Mouse (Mus musculus) embryonic fibroblast, embryonic 13.5 days (primary cell): ENCODE data around the gene Nalcn. TPM values are rescaled to one million over a fixed set of nuclear protein-coding genes. Genes with fewer than 3 reads are reported as not detected.

Source experiments
- H3K27ac ChIP-seq: 2 replicates; pipeline ENCODE4 v1.5.1; 2012; ENCODE audit warnings: low read length, control low read depth, inconsistent platforms; ENCODE audit not compliant: insufficient read depth
- H3K4me1 ChIP-seq: 2 replicates; pipeline ENCODE4 v1.6.1; 2011; ENCODE audit warnings: low read length; ENCODE audit not compliant: control insufficient read depth, insufficient read depth
- H3K4me3 ChIP-seq: 2 replicates; pipeline ENCODE4 v1.5.1; 2011; ENCODE audit warnings: mild to moderate bottlenecking, control low read depth, low read length; ENCODE audit not compliant: insufficient read depth
- CTCF ChIP-seq: IDR thresholded peaks from 2 replicates; pipeline ENCODE4 v1.5.1; 2011; ENCODE audit warnings: mild to moderate bottlenecking, control low read depth, low read length, moderate library complexity, borderline replicate concordance; ENCODE audit not compliant: insufficient read depth
- POLR2A ChIP-seq: IDR thresholded peaks from 2 replicates; pipeline ENCODE4 v1.6.1; 2011; ENCODE audit warnings: low read depth, mild to moderate bottlenecking, control low read depth, low read length, moderate library complexity
- polyA plus RNA-seq: library from polyadenylated mRNA; stranded (reverse); fragments of >200 nt; gene quantifications from 2 replicates; pipeline ENCODE4 v1.2.4, GENCODE M21; 2011; ENCODE audit warnings: low read depth; ENCODE audit not compliant: missing spikeins, insufficient read length

The Nalcn gene
- polyA plus RNA-seq, 1 experiment = 0.74 TPM

GRCm38 (mm10) chr14:123529143-123529542, 97.8 kb downstream of the Nalcn start:
- TF ChIP-seq CTCF (no peak), POLR2A (no peak)
- Histone ChIP-seq H3K4me1 (peaks cover 7% of the 10 kb centered on the region), H3K27ac (peak overlapping the region; percentile 94), H3K4me3 (no peak overlapping the region)

- no peaks in the 10 kb centered on the region for H3K4me1 ChIP-seq
- H3K27ac ChIP-seq = no peak overlapping the region
- no peak overlapping the region for H3K4me3 ChIP-seq
- TF ChIP-seq CTCF (no peak), POLR2A (no peak)
These were observed 113.4 kb downstream of the Nalcn start for GRCm38 (mm10) chr14:123513376-123514141.

DNA sequence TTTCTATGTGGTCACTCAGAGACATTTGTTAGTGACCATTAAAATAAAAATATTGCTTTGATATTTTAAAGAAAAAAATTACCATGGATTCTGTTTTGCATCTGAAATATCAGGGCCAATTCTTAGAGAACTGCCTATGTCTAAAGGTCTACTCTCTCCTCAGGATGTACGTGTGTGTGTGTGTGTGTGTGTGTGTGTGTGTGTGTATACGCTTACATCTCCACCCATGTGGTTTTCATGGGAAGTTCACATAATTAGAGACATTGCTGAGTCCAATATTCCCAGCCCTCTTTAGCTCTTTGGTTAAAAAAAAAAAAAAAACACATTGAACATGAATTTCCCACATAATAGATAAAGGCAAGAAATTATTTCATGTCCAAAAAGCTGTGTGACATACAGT, 114.0 kb downstream of the Nalcn start:
- H3K4me3 ChIP-seq = no peak overlapping the region
- no peak for TF ChIP-seq POLR2A
- H3K27ac ChIP-seq = no peak overlapping the region
- H3K4me1 ChIP-seq = no peaks in the 10 kb centered on the region

DNA sequence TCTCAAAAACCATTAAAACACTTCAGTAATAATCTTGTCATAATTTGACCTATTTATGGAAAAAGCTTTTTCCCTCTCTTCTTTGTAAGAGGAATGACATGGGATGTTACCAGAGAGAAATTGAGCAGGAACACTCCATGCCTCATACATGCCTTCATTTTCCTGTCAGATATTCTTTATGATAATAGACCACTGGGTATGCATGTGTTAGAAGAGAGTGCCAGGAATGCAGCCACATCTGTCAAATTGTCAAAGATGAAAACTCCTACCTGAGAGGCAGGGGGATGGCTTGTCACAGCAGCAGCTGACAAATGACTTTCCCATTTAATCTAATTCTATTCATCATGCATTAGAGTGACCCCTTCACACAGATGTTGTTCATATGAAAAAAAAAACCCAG, 131.4 kb downstream of the Nalcn start:
- no peak overlapping the region for H3K27ac ChIP-seq
- H3K4me1 ChIP-seq = no peaks in the 10 kb centered on the region
- H3K4me3 ChIP-seq = no peak overlapping the region
- TF ChIP-seq CTCF (no peak), POLR2A (no peak)

DNA sequence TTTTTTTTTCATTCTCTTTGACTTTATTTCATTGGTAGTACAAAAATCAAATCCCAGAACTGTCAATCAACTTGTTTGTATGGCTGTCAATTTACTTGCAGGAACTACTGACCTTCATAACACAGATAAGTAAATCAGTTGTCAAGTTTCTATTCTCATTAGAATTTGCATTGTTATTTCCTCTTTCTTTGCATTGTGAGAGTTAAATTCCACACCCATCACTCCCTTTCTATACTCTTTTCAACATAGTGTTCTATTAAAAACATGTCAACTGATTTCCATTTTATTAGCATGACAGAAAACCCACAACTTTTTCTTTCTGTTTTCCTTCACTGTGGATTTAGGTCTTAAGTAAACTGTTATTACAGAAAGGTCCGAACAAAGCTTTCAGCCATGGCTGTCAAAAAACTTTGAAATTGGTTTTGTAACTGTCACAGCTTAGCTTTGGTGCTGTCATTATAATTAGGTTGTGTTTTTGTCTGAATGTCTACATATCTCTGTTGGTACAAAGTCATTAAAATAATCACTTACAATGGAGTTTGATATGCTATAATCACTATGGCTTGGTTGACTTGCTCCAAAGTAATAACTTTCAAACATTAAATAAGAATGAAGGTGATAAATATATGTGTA, 138.3 kb downstream of the Nalcn start:
- no peak overlapping the region for H3K4me3 ChIP-seq
- no peak overlapping the region for H3K27ac ChIP-seq
- no peaks in the 10 kb centered on the region for H3K4me1 ChIP-seq
- TF ChIP-seq CTCF (no peak), POLR2A (no peak)

GRCm38 (mm10) chr14:123462026-123462425, 164.9 kb downstream of the Nalcn start:
- Histone ChIP-seq H3K27ac (no peak overlapping the region), H3K4me1 (no peaks in the 10 kb centered on the region), H3K4me3 (no peak overlapping the region)
- TF ChIP-seq POLR2A = no peak
- no peak for TF ChIP-seq CTCF

DNA sequence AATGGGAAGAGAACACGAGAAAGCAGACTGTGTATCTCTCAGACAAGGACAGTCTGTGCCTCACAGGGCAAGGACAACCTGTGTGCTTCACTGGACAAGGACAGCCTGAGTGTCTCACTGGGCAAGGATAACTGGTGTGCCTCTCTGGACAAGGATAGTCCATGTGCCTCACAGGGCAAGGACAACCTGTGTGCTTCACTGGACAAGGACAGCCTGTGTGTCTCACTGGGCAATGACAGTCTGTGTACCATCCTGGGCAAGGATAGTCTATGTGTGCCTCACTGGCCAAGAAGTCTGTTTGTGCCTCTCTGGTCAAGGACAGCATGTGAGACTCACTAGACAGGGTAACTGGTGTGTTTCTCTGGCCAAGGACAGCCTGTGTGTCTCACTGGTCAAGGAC, 180.9 kb downstream of the Nalcn start:
- H3K4me1 ChIP-seq = no peaks in the 10 kb centered on the region
- TF ChIP-seq POLR2A (no peak), CTCF (no peak)
- H3K4me3 ChIP-seq = no peak overlapping the region
- no peak overlapping the region for H3K27ac ChIP-seq

GRCm38 (mm10) chr14:123435542-123435941, 191.4 kb downstream of the Nalcn start:
- no peaks in the 10 kb centered on the region for H3K4me1 ChIP-seq
- TF ChIP-seq POLR2A = no peak
- no peak overlapping the region for H3K27ac ChIP-seq
- no peak overlapping the region for H3K4me3 ChIP-seq

GRCm38 (mm10) chr14:123376167-123376855, 250.6 kb downstream of the Nalcn start:
- no peak overlapping the region for H3K4me3 ChIP-seq

DNA sequence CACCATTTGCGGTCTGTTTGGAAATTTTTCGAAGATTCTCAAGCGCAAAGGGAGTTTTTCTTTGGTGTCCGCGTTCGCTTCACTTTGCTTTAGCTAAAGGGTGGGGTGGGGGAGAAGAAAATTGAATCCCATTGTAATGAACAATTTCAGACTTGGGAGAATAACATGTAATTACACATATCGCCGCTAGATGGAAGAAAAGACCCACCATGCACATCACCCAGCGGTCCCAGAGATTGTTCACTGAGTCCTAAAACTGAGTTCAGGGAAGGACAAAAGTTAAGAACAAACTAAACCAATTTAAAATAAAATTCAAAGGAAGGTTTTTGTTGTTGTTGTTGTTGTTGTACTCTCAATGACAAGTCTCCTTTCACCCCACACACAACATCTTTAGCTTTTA, 255.4 kb downstream of the Nalcn start:
- TF ChIP-seq POLR2A (no peak), CTCF (peak; percentile 18; the same call in 1 of the 2 replicates)
- Histone ChIP-seq H3K27ac (no peak overlapping the region), H3K4me3 (no peak overlapping the region), H3K4me1 (no peaks in the 10 kb centered on the region)

More at GRCm38 (mm10) chr14:123376167-123376855, 250.6 kb downstream of the Nalcn start:
- Histone ChIP-seq H3K27ac (no peak overlapping the region), H3K4me1 (no peaks in the 10 kb centered on the region)
- no peak for TF ChIP-seq POLR2A
